Mouse (Mus musculus): ENCODE measurements at regions not wholly inside any gene's neighbourhood (a gene's known extent, or its start where the extent isn't known, plus 50 kb on each side); places are given as distances from the start of the nearest gene placed in this dataset.
A peak's percentile ranks its signal among the peaks of the same experiment; 100 is the strongest.

GRCm38 (mm10) chr10:98562297-98562912 is 351.8 kb upstream of the Atp2b1 start:
- DNase-seq (ENCODE audit: low spot score) = no peak

- no peak for DNase-seq (ENCODE audit: low spot score)
These were observed 341.2 kb upstream of the Atp2b1 start for GRCm38 (mm10) chr10:98572782-98573536.

GRCm38 (mm10) chr10:98577040-98577439 is 337.2 kb upstream of the Atp2b1 start:
- no peak for DNase-seq (ENCODE audit: low spot score)

- no peak for DNase-seq (ENCODE audit: low spot score)
These were observed 329.4 kb upstream of the Atp2b1 start for GRCm38 (mm10) chr10:98584776-98585175.

- DNase-seq (ENCODE audit: low spot score) = no peak
These were observed 324.5 kb upstream of the Atp2b1 start for GRCm38 (mm10) chr10:98589726-98590125.

- DNase-seq (ENCODE audit: low spot score) = no peak
These were observed 322.1 kb upstream of the Atp2b1 start for GRCm38 (mm10) chr10:98592154-98592553.

GRCm38 (mm10) chr10:98593910-98594309 is 320.3 kb upstream of the Atp2b1 start:
- no peak for DNase-seq (ENCODE audit: low spot score)

- DNase-seq (ENCODE audit: low spot score) = no peak
These were observed 305.8 kb upstream of the Atp2b1 start for GRCm38 (mm10) chr10:98608221-98608941.

GRCm38 (mm10) chr10:98610708-98611107 is 303.5 kb upstream of the Atp2b1 start:
- DNase-seq (ENCODE audit: low spot score) = no peak

GRCm38 (mm10) chr10:98611707-98612360 is 302.4 kb upstream of the Atp2b1 start:
- no peak for DNase-seq (ENCODE audit: low spot score)

- no peak for DNase-seq (ENCODE audit: low spot score)
These were observed 295.3 kb upstream of the Atp2b1 start for GRCm38 (mm10) chr10:98618736-98619525.

GRCm38 (mm10) chr10:98624103-98624502 is 290.1 kb upstream of the Atp2b1 start:
- DNase-seq (ENCODE audit: low spot score) = peak; percentile 56

GRCm38 (mm10) chr10:98624681-98625321 is 289.4 kb upstream of the Atp2b1 start:
- peak; percentile 78 for DNase-seq (ENCODE audit: low spot score)

- DNase-seq (ENCODE audit: low spot score) = no peak
These were observed 286.0 kb upstream of the Atp2b1 start for GRCm38 (mm10) chr10:98628191-98628590.

- no peak for DNase-seq (ENCODE audit: low spot score)
These were observed 285.0 kb upstream of the Atp2b1 start for GRCm38 (mm10) chr10:98629248-98629647.

- DNase-seq (ENCODE audit: low spot score) = no peak
These were observed 276.2 kb upstream of the Atp2b1 start for GRCm38 (mm10) chr10:98637759-98638611.

GRCm38 (mm10) chr10:98645681-98646122 is 268.5 kb upstream of the Atp2b1 start:
- no peak for DNase-seq (ENCODE audit: low spot score)

- no peak for DNase-seq (ENCODE audit: low spot score)
These were observed 267.8 kb upstream of the Atp2b1 start for GRCm38 (mm10) chr10:98646311-98646999.

GRCm38 (mm10) chr10:98648710-98649245 is 265.4 kb upstream of the Atp2b1 start:
- no peak for DNase-seq (ENCODE audit: low spot score)

Measured in c-Kit-positive CD71-positive TER-119-positive erythroid progenitor cells, embryonic 14.5 days (primary cell).